Mouse (Mus musculus) ZHBTc4 (cell line): ENCODE data around the gene Tbc1d5.

ENCODE experiments used
- DNase-seq: peaks from one replicate; pipeline ENCODE4 v3.0.0-alpha.2; 2011; ENCODE audit warnings: low read depth, low spot score

Tbc1d5 gene

DNA sequence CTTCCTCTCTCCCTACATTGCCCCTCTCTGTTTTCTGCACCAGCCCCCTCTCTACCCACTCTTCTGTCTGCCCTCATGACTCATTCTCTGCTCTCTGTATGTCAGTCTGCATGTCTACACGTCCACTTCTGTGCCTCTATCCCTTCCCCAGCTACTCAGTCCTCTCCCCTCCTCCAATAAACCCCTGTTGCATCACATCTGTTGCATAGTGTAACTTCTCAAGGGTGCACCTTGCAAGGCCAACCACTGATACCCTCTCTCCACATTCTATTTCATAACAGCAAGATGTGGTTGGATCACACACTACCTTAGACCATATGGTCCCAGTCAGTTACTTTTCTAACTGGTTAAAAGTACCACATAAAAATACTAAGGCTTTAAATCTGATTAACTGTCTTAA lies 74.9 kb downstream of the Tbc1d5 start:
- no peak for DNase-seq

DNA sequence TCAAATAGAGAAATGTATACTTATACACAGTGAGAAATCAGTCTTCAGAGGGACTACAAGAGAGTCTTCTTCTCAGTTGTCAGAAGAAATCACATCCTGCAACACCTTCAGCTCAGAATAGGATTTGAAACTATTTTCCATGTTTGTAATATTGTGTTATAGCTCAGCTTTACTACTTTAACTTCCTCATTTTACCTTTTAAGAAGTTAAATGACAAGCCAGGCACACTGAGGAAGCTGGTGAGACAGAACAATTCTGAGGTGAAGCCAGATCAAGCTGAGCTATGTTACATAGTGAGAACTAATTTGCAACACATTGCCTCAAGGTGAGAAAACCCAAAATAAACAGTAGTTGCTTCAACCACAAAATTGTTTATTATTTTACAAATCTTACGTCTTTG lies 135.3 kb downstream of the Tbc1d5 start:
- DNase-seq, result no peak

DNA sequence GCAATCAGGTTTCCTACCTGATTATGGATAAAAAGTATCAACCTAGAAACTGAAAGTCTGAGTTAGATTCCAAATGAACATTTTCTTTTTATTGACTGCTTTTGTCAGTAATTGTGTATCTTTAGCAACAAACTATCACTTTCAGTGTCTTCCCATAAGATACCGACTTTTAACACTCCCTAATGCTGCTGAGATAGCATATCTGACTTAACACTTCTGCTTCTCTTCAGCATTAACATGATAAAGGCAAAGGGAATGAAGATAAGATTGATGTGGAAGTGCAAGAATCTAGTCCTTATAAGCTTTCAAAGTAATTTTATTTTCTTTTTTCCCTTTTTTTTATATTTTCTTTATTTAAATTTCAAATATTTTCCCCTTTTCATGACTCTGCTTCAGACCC lies 138.3 kb downstream of the Tbc1d5 start:
- DNase-seq, result no peak

DNA sequence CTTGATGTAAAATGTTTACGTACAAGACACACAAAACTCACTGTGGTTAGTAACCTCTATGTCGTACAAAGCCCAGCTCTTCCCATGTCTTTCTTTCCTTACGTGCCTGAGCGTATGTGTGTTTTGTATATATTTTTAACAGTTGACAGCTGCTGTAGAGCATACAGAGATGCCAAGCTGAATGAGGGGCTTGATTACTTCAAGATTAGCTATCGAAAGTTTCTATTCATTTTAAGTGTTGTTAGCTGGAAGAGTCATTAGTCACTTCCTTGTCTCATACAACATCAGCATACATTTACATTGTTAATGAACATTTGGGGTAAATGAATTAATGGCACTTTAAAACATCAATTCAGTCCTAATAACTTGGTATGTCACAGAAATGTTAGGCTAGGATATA lies 155.9 kb downstream of the Tbc1d5 start:
- DNase-seq, result no peak

DNA sequence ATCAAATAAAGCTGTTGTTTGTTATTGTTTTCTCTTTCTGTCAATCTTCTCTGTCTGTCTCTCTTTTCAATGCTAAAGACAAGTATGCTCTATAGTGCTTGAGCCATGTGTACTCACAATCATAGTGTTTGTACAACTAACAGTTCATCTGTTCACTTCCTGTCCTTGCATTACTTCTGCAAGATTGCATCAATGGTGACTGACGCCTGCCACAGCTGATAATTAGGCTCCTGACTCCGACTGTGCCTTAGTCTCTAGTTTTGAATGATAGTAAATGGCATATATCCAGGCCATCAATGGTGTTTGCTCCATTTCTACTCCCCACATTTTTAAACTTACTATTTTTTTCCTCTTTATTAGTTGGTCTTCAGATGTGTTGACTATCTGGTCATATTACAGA lies 162.8 kb downstream of the Tbc1d5 start:
- no peak for DNase-seq

DNA sequence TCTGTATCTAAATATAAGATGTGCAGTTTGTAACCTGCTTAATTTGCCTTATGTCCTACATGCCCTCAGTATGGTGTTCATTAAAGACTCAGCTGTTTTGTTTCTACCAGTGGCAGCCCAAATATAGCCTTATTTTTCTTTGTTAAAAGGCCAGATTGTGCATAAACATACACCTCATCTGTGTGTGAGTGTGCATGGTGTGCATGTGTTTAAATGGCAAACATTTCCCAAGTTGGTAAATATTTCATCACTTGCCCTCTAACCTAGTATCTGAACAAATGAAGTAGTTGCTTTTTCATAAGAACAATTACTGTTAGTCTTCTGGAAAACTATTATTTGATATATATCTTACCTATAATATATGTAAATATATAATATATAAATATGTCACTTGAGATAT lies 165.2 kb downstream of the Tbc1d5 start:
- DNase-seq, result no peak

DNA sequence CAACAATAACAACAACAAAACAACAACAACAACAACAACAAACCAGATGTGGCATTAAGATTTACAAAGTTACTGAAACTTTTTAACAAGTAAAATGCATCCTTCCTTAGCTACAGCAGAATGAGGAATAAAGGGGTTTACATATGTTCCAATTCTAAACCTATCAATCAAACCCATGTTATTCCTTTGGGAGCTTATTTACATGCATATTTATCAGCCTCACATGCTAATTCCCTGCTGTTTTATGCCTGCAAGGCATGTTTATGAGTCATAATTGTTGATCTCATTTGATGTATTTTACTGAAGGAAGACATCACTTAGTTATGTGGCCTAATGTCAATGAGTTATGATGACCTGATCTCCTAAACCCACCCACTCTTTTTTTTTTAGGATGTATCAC lies 176.0 kb downstream of the Tbc1d5 start:
- DNase-seq, result no peak

DNA sequence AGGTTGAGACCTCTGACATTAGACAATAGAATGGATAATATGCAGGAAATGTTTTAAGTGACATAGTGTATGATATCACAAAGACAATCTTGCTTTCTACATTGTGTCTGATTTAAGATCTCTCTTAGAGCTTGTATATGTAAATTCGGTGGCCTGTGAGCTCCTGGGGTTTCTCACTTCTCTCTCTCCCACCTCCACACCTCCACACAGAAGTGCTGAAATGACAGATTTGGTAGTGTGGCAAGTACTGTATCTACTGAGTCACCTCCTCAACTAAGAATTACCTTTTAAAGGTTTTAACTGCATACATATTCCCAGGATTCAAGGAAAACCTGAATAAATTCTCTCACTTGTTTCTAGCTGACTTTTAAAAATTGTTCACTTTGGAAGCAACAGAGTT lies 180.9 kb downstream of the Tbc1d5 start:
- DNase-seq, result no peak

DNA sequence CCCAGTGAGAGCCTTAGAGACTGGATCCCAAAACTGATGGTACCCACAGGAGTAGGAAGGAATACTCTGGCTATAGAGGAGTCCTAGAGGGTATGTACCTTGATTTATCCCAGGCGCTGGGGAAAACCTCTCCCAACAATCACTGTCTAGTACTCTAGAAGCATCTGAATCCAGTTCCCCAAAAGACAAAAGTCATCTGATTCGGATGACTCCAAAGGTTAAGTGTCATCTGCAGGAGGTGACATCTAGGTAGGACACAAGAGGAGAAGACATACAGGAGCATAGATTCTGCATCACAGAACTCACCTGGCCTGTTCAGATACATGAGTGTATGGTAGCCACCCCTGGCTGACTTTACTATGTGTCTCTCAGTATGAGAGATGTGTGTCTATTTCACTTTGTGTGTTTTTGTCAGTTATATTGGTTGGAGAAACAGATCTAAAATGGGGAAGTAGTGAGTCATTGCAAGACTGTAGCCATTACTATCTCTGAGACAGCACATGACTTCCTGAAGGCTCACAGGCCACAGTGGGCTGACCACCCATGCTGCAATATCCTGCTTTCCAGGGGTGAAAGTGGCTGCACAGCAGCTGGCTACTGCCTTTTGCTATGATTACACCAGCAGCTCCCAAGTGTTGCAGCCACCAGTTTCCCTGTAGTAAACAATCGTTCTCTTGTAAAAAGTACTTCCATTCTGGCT lies 185.7 kb downstream of the Tbc1d5 start:
- no peak for DNase-seq

DNA sequence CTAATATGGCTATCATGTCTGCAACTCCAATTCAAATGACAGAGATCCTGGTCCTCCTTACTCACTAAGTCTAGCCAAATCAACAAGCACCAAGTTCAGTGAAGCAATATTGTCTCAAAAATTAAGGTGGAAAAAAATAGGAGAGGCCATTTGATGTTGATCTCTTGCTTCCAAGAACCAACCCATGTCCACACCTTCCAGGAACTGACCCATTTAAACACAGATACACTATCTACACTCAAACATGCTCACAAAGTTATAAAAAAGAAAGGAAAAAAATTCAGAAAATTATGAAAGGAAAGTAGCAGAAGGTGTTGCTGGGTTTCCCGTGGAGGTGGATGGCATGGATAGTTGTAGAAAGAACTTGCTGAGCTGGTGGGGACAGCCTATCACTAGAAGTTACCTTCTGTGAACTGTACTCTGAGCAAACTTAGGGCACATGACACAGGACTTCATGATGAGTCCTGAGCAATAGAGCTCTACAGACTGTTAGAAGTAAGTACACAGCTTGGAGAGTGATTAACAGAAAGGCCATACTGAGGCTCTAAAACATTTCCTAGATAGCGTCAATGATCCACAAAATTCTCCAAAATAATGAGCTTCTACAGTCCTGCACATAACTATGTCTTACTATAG lies 188.3 kb downstream of the Tbc1d5 start:
- no peak for DNase-seq

DNA sequence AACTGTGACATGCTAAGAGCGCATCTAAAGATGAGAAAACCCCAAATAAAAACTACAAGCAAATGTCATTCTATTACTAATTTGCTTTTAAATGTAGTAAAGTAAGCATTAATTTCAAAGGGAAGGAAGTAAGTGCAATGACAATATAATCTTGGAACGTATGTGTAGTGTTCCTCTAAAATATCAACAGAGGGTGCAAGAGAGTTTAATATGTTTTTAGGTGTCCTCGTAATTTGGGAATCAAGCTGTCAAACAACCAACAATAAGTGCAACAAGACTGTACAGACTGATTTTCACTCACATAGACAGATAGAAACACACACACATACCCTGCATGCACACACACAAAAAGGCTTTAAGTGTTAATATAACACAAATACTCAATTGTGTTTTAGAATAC lies 191.2 kb downstream of the Tbc1d5 start:
- no peak for DNase-seq

DNA sequence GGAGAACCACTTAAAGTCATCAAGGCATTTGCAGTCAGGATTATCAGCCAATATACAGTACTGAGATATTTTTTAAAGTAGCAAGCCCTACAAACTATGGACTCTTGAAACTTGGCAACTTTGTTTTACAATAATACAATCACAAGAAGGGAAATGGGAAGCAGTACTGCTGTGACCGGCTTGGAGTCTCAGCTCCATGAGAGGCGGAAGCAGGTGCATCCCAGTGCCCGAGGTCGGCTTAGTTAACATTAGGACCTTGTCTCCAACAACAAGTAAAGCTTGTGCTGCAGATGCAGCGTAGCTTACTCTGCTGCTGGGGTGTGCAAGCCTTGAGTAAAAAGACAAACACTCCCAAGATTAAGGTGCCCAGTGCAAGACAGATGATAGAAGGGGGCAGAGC lies 197.2 kb downstream of the Tbc1d5 start:
- DNase-seq, result no peak

DNA sequence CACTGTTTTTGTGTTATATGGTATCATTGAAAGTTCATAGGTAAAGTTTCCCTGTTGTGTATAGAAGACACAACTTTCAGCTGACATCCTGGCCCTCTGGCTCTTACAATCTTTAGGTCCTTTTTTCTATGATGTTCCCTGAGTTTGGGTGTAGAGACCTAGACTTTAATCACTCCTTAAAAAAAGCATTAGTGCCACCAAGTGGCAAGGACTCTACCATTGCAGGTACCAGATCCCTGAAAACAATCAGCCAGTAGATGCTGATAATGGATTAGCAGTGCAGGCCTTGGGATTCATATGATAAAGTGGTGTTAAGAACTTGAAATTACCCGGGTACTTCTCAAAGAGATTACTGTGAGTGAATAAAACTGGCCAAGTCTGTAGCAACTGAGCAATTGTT lies 207.0 kb downstream of the Tbc1d5 start:
- DNase-seq, result peak; percentile 9

DNA sequence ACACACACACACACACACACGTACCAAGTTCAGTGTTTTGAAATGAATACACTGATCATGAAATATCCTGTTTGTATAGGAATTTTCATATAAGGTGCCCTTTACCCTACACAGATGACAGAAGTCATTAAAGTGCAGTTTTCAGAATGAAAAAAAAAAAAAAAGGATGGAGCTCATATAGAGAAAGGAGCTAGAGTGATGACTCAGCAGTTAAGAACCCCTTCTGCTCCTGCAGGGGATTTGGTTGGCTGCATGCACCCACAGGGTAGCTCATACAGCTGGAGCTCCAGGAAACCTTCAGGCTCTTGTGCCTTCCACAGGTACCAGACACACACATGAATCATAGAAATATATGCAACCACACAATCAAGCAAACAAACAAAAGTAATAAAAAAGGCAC lies 213.0 kb downstream of the Tbc1d5 start:
- no peak for DNase-seq

DNA sequence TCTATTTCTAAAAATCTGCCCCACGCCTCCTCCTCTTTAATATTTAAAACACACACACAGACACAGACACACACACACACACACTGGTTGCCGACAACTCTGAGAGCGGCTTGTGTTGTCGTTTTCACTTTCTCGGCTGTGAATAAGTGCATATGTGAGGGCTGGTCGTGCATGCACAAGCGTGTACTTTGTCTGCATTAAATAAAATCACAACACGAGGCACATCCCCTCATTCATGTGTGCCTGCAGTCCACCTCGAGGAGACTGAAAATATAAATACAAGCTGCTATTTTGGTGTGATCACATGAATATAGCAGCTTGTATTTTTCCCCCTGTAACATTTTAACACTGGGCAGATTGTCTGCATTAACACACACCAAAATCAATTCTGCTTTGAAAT lies 224.8 kb downstream of the Tbc1d5 start:
- DNase-seq, result no peak

DNA sequence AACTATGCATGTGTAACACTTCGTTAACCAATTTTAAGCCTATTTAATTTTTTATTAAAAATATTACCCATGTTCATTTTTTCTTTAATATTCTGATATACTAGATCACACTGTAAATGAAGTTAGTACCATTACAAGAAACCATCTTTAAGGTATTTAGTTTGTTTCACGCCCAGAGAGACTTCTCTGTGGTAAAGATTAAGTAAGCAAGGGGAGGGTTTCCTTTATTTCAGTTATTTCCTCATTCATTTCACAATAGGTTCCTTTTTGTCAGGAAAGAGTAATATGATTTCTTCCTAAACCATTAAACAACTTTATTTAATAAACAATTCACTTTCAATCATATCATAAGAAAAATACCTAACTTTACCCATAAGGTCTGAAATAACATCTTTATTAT lies 256.8 kb downstream of the Tbc1d5 start:
- DNase-seq, result no peak

DNA sequence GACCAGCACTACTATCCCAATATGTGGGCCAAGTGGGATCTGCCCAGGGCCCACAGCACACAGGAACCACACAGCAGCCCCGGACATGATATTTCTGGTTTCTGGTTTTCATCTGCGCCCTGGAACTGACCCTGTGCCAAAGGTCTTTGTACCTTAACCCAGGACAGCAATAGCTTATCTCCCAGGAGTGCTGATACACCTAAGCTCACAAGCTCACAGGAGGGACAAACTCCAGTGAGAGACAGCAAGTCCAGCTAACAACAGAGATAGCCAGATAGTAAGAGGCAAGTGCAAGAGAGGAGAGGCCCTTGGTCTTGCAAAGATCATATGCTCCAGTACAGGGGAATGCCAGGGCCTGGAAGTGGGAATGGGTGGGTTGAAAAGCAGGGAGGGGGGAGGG lies 263.9 kb downstream of the Tbc1d5 start:
- no peak for DNase-seq

DNA sequence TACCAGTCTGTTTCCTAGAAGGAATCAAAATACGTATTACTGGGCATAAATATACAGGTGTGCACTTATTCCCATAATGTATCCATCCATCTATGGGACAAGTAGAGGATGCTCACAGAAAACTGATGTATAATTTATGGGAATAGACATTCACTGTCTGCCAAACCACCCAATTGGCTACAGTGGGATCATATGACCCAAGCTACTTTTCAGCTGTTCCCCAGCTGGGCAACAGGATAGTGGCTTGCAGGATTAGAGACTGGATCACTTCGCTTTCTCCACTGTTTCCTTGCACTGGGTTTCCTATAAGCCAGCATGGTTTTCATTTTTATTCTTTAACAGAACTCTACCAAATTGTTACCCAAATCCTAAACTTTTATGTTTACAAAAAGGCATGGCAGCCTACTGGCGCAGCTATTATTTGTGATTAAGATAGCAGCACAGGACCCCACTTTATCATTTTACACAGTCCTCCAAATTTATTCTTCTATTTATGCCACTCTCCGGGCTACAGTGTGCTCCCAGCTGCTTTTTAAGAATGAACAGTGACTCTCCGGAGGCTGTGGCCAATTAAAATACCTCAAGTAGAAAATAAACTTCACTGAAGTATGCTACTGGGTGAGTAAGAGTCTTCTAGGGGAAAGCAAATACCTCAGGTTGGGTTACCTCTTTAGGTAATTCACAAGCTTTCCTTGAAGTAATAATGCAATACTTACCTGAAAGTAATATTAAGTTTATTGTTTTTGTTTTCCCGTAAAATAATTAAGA lies 270.4 kb downstream of the Tbc1d5 start:
- DNase-seq, result no peak

DNA sequence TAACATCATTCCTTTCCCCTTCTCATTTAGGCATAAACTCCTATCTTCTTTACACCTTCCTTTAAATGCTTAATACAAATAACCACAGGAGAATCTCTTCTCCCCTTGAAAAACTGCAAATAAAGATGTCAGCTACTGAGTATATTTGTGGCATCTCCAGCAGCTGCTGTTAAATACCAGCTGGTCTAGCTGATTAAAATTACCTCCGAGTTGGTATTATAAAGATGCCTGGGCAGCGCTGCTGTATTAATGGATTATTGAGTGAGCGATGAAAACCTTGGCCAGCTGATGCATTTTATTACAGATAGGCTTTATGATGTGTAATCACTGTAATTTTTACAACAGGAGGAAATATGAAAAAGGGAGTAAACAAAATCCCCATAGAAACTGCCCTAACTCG lies 271.0 kb downstream of the Tbc1d5 start:
- DNase-seq, result no peak

DNA sequence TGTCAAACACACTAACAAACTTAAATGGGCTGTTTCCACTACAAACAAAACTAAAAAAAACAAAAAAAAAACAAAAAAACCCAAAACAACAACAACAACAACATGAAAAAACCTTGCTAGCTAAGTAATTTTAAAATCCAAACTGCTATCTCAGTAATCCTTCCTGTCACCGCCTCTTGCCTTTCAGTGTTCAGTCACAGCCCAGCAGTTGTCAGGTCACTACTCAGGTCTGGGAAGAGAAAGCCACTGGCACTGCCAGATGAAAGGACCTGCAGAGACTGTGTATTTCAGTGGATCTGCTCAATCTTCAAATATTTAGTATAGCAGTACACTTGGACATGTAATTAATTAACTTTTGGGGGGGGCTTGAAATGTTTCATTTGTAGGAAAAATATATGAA lies 272.5 kb downstream of the Tbc1d5 start:
- DNase-seq, result no peak

DNA sequence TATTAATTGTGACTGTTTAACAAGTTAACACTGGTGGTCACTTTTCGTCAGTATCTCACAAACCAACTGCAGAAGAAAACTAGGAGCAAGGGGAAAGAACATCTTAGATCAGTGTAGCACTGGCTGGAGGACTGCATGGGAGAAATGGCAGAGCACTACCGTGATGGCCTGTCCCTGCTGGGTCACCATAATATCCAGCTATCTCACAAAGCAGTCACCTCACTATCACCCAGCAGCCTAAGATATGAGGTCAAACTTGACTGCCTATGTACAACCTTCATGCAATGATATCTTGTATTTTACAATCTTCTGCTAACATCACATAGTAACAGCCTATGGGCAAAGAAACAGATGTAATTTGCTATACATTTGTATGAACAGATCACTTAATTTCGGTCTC lies 274.7 kb downstream of the Tbc1d5 start:
- no peak for DNase-seq

DNA sequence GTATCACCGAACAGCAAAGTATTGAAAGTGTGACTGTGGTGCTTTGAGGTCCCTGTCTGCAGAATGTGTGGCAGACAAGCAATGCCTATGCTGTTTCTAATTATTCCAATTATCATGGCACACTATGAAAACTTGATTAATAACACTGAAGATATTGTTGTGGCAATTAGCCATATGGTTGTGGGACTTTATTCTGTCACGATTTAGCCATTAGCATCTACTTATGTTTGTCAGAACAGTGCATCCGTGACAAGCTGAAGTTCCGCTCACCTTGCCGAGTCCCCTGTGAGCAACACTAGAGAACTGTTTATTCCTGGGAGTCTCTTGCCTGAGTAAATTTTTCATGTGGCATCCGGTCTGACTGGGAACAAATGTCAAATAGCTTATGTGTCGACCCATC lies 281.3 kb downstream of the Tbc1d5 start:
- no peak for DNase-seq

DNA sequence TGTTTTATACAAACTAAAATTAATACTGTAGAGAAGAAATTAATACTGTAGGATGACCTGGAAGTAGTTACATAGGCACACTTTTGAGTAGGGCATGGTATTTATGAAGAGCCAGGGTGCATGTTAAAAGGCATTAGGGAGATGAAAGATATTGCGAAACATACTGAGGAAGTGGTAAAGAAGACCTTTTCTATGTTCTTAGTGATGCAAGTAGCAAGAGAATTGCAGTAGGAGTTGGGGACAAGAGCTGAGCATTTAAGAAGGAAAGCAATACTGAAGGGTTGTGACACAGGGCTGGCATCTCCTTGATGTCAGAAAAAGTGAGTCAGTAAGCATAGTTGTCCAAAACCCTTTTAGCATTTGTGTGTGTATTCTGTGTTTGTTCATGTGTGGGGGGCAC lies 289.7 kb downstream of the Tbc1d5 start:
- no peak for DNase-seq
